Mouse (Mus musculus) lung, embryonic 15.5 days (tissue): ENCODE results near the gene Il22ra2. TPM values are rescaled to one million over a fixed set of nuclear protein-coding genes. Genes with fewer than 3 reads are reported as not detected.

Source experiments
- ATAC-seq: fragments of 200-750 bp; cut with Nextera tagmentation; 2 replicates; pipeline ENCODE4 v1.8.0; 2017; ENCODE audit warnings: moderate number of reproducible peaks, borderline replicate concordance; ENCODE audit not compliant: low FRiP score, low TSS enrichment; ENCODE audit errors: extremely low read depth
- H3K27ac ChIP-seq: fragments of 300-500 bp; sonication (generic); 2 replicates; pipeline ENCODE4 v1.5.1; 2015; ENCODE audit warnings: moderate library complexity, mild to moderate bottlenecking, inconsistent platforms
- H3K27me3 ChIP-seq: fragments of 300-500 bp; sonication (generic); 2 replicates; pipeline ENCODE4 v1.6.1; 2015; ENCODE audit warnings: inconsistent platforms
- H3K36me3 ChIP-seq: fragments of 300-500 bp; sonication (generic); 2 replicates; pipeline ENCODE4 v1.6.1; 2015; ENCODE audit warnings: inconsistent platforms
- H3K4me1 ChIP-seq: fragments of 300-500 bp; sonication (generic); 2 replicates; pipeline ENCODE4 v1.6.1; 2015; ENCODE audit warnings: inconsistent platforms
- H3K4me2 ChIP-seq: fragments of 300-500 bp; sonication (generic); 2 replicates; pipeline ENCODE4 v1.6.1; 2015; ENCODE audit warnings: inconsistent platforms, mild to moderate bottlenecking, moderate library complexity
- H3K4me3 ChIP-seq: fragments of 300-500 bp; sonication (generic); 2 replicates; pipeline ENCODE4 v1.5.1; 2015; ENCODE audit warnings: mild to moderate bottlenecking, inconsistent platforms
- H3K9ac ChIP-seq: fragments of 300-500 bp; sonication (generic); 2 replicates; pipeline ENCODE4 v1.6.1; 2015; ENCODE audit warnings: inconsistent platforms
- H3K9me3 ChIP-seq: fragments of 300-500 bp; sonication (generic); 2 replicates; pipeline ENCODE4 v1.6.1; 2016; ENCODE audit warnings: inconsistent platforms
- WGBS: fragments of 180-500 bp; shearing (Covaris S2); methylation state at CpG from one replicate; pipeline ENCODE4 v1.1.7; 2015; 5-methylcytosine and 5-hydroxymethylcytosine counted together
- polyA plus RNA-seq: library from polyadenylated mRNA; unstranded; fragments of >200 nt; fragmentation: Nextera tagmentation; extraction: Ambion mirVana; gene quantifications from 2 replicates; pipeline ENCODE4 v1.2.1, GENCODE M21; 2015

The Il22ra2 gene
- polyA plus RNA-seq, 1 experiment from 2014 or later = 0.15 TPM

DNA sequence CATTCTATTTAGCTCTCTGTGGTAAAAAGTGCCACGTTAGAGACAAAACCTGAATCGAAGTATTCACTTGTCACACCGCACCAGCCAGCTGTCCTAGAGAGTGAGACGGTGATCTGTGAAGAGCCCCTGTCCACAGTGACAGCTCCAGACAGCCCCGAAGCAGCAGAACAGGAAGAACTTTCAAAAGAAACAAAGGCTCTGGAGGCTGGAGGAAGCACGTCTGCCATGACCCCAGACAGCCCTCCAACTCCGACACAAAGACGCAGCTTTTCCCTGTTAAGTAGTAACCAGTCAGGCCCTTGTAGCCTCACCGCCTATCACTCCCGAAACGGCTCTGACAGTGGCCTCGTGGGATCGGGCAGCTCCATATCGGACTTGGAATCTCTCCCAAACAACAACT lies 12.7 kb upstream of the Il22ra2 start:
- peaks cover 49% of the 10 kb centered on the region for H3K36me3 ChIP-seq

DNA sequence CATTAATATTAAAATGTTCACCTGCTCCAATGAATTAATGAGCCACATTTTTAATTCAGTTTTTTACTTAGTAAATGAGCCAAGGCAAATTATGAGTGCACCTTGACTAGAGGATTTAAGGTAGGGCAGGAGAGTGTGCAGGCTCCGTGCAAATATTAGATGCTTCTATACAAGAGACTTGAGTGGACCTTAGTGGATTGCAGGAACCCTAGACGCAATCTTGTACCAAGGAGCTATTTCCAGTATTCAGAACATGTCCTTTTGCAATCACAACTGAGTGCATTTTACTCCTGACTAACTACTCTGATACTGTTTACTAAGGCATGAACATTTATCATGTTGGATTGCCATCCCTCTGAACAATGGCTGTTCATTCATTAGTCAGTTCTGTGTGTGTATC lies 10.2 kb upstream of the Il22ra2 start:
- Histone ChIP-seq H3K4me2 (no peak overlapping the region), H3K27ac (peak overlapping the region; percentile 29; the same call in 1 of the 2 replicates), H3K9me3 (no peaks in the 10 kb centered on the region), H3K9ac (no peak overlapping the region), H3K4me1 (peaks cover 15% of the 10 kb centered on the region), H3K4me3 (no peak overlapping the region), H3K27me3 (no peaks in the 10 kb centered on the region), H3K36me3 (peaks cover 24% of the 10 kb centered on the region)
- 25% methylated on average over 2 of the region's 2 CpGs for WGBS
- ATAC-seq = no peak

More for the DNA sequence above, 12.7 kb upstream of the Il22ra2 start:
- H3K9ac ChIP-seq = no peak overlapping the region
- WGBS = 46% methylated on average over 14 of the region's 14 CpGs
- H3K27me3 ChIP-seq = no peaks in the 10 kb centered on the region
- H3K4me2 ChIP-seq = no peak overlapping the region
- H3K4me3 ChIP-seq = no peak overlapping the region
- H3K9me3 ChIP-seq = no peaks in the 10 kb centered on the region
- H3K4me1 ChIP-seq = peaks cover 15% of the 10 kb centered on the region
- ATAC-seq = no peak
- no peak overlapping the region for H3K27ac ChIP-seq

DNA sequence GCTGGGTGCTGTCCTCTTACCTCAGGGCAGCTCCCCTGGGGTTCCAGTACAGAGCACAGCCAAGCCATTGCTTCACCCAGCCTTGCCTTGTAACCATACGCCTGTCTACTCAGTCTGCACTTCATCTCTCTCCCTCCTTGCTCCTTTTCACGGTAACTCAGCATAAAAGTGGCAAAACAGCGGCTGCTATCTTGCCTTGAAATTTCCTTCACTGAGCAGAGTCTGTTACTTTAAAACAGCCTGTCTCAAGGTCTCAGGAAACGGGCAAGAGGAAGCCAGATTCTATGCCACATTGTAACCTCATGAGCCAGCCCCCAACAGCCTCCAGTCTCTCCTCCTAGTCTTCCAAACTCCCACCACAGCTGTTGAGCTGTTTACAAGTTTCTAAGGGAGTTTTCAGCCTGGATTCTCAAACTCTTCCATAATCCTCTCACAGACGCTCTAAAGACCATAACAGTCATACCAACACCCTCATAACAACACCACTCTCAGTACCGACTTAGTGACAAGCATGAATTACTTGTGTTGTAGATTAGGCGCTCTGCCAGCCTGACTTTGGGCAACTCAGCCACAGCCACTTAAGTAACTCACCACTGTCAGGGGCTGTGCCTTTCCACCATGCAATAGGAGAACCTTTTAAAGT lies 8.6 kb upstream of the Il22ra2 start:
- no peaks in the 10 kb centered on the region for H3K9me3 ChIP-seq
- H3K4me3 ChIP-seq = no peak overlapping the region
- H3K4me2 ChIP-seq = no peak overlapping the region
- peak overlapping the region; percentile 87 for H3K27ac ChIP-seq
- no peak overlapping the region for H3K9ac ChIP-seq
- peaks cover 15% of the 10 kb centered on the region for H3K4me1 ChIP-seq
- peak; percentile 52; the same call in 1 of the 2 replicates for ATAC-seq
- 16% methylated on average over 7 of the region's 7 CpGs for WGBS
- H3K36me3 ChIP-seq = peaks cover 10% of the 10 kb centered on the region
- H3K27me3 ChIP-seq = no peaks in the 10 kb centered on the region

DNA sequence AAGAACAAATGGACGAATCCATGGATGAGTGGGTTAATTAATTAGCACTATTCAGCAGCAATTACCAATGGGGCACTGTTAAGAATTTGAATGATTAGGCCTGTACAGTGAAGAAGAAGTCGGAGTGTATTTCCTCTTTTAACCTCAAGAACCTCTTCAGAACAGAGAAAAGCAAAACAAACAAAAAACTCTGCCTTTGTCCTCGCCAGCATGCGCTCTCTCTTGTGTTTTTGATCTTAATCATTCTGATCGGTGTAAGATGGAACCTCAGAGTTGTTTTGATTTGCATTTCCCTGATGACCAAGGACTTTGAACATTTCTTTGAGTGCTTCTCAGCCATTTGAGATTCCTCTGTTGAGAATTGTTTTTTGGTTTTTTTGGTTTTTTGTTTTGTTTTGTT lies 2.1 kb upstream of the Il22ra2 start:
- Histone ChIP-seq H3K4me2 (no peak overlapping the region), H3K9me3 (no peaks in the 10 kb centered on the region), H3K4me3 (no peak overlapping the region), H3K27ac (no peak overlapping the region), H3K4me1 (no peaks in the 10 kb centered on the region), H3K36me3 (no peaks in the 10 kb centered on the region), H3K27me3 (no peaks in the 10 kb centered on the region), H3K9ac (no peak overlapping the region)
- 55% methylated on average over 5 of the region's 5 CpGs for WGBS
- no peak for ATAC-seq

DNA sequence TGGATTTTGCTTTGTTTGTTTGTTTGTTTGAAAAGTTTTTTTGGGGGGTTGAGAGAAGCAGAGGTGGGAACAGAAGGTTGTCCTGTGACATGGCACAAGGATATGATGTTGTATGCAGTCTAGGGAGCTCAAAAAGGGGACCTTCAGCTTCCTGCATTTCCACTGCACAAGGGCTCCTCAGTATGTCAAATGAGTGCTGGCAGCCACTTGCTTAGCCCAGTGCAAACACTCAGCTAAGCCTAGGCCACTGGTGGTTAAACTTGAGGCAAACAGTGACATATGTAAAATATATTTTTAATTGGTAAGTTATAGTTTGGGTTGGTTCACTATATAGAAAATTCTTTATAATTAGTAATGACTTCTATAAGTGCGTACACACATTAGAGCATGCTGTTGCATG lies 2.8 kb downstream of the Il22ra2 start:
- H3K4me1 ChIP-seq = no peaks in the 10 kb centered on the region
- H3K4me2 ChIP-seq = no peak overlapping the region
- no peak for ATAC-seq
- no peak overlapping the region for H3K9ac ChIP-seq
- no peak overlapping the region for H3K4me3 ChIP-seq
- H3K36me3 ChIP-seq = no peaks in the 10 kb centered on the region
- H3K27me3 ChIP-seq = no peaks in the 10 kb centered on the region
- H3K27ac ChIP-seq = no peak overlapping the region
- WGBS = 68% methylated on average over 1 of the region's 1 CpGs
- no peaks in the 10 kb centered on the region for H3K9me3 ChIP-seq

DNA sequence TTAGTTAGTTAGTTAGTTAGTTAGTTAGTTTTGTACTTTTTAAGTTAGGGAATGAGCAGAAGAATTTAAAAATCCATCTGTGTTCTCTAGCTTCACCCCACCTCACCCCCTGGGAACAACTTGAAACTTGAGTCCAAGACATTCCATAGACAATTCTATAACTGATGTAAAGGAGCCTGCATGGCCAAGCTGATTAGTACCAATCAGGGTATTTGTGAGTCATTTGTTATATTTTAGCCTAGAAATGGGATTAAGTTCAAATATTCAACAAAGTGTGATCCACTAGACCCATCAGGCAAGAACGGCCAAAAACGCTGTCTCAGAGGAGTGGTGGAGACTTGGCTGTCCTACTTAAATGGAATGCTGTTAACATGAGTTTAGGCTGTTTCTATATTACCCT lies 5.5 kb downstream of the Il22ra2 start:
- Histone ChIP-seq H3K27ac (no peak overlapping the region), H3K4me1 (no peaks in the 10 kb centered on the region), H3K9ac (no peak overlapping the region), H3K9me3 (no peaks in the 10 kb centered on the region), H3K4me3 (no peak overlapping the region), H3K36me3 (no peaks in the 10 kb centered on the region), H3K4me2 (no peak overlapping the region), H3K27me3 (no peaks in the 10 kb centered on the region)
- no peak for ATAC-seq
- WGBS = 78% methylated on average over 2 of the region's 2 CpGs

DNA sequence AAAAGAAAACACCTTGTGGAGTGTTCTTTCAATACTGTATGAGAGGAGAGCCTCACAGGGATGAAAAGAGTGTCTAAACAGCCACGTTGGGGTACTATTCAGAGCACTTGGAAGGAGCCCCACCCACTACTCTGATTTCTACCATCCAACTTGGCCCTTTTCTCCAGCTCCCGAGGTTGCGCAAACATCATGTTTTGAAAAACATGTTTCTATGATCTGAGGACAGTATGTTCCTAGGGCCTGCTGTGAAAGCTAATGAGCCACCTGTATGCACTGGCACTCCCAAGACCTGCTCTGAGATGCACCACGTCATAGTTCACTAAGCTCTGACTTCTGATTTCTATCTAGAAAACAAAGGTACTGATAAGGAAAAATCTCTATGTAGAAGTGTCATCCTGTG lies 6.0 kb downstream of the Il22ra2 start:
- Histone ChIP-seq H3K27ac (no peak overlapping the region), H3K27me3 (no peaks in the 10 kb centered on the region), H3K4me3 (no peak overlapping the region), H3K9ac (no peak overlapping the region), H3K4me2 (no peak overlapping the region), H3K9me3 (no peaks in the 10 kb centered on the region), H3K4me1 (no peaks in the 10 kb centered on the region), H3K36me3 (no peaks in the 10 kb centered on the region)
- no peak for ATAC-seq
- WGBS = 73% methylated on average over 4 of the region's 4 CpGs

DNA sequence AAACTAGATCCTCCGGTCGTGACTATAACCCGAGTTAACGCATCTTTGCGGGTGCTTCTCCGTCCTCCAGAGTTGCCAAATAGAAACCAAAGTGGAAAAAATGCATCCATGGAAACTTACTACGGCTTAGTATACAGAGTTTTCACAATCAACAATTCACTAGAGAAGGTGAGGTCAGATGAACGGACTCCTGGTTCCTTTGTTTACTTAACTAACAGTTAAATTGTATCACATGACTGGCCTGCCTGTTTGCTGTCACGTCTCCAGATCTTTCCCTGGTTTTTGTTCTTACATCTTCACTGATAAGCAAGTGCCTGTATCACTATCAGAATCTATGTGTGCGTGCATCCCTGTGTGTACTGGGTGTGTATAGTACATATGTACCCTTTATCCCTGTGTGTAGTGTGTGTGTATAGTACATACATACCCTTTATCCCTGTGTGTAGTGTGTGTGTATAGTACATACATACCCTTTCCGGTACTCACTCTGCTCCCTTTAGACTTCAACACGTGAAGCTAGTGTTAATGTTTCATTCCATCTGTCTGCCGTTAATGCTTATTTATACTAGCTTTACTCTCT lies 9.9 kb downstream of the Il22ra2 start:
- WGBS = 38% methylated on average over 13 of the region's 13 CpGs
- no peak overlapping the region for H3K9ac ChIP-seq

DNA sequence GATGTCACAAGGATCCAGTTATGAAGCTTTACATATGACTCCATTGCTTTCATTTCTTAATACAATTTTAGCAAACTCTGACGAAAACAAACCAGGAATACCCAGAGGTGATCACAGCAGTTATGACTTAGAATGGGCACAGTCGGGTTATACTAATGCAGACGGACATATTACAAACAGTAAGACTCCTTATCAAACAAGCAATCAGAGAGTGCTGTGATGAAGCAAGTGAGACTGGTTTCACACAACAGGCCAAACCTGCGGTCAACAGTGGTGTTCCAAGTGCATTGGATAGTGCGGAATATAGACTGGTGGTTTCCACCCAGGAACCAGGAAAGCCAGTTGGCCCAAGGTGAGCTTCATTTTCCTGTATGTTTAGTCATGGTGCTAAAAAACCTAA lies 17.1 kb downstream of the Il22ra2 start:
- Histone ChIP-seq H3K36me3 (no peaks in the 10 kb centered on the region), H3K27ac (no peak overlapping the region), H3K4me1 (no peaks in the 10 kb centered on the region), H3K9ac (no peak overlapping the region), H3K4me3 (no peak overlapping the region), H3K9me3 (no peaks in the 10 kb centered on the region), H3K4me2 (no peak overlapping the region), H3K27me3 (no peaks in the 10 kb centered on the region)
- ATAC-seq = no peak
- 81% methylated on average over 5 of the region's 5 CpGs for WGBS

More for the DNA sequence above, 9.9 kb downstream of the Il22ra2 start:
- H3K27ac ChIP-seq = no peak overlapping the region
- no peak overlapping the region for H3K4me3 ChIP-seq
- ATAC-seq = no peak
- H3K36me3 ChIP-seq = no peaks in the 10 kb centered on the region
- no peak overlapping the region for H3K4me2 ChIP-seq
- no peaks in the 10 kb centered on the region for H3K27me3 ChIP-seq
- H3K4me1 ChIP-seq = no peaks in the 10 kb centered on the region
- no peaks in the 10 kb centered on the region for H3K9me3 ChIP-seq

DNA sequence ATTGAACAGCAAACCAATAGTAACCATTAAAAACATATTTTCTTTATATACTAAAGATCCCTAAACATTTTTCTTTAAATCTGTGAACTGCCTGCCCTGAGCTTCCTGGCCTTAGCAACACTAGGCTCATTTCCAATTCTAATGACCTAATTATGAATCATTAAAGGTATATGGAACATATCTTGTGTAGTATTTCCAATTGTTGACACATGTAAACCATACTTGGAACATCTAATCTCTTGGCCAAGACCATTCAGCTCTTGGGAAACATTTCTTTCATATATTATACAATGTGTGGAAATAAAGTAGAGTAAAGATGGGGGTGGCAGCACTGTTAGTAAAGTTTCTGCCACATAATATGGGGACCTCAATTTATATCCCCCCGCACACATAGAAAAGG lies 17.8 kb downstream of the Il22ra2 start:
- no peaks in the 10 kb centered on the region for H3K4me1 ChIP-seq
- WGBS = 91% methylated on average over 1 of the region's 1 CpGs
- H3K9me3 ChIP-seq = no peaks in the 10 kb centered on the region

DNA sequence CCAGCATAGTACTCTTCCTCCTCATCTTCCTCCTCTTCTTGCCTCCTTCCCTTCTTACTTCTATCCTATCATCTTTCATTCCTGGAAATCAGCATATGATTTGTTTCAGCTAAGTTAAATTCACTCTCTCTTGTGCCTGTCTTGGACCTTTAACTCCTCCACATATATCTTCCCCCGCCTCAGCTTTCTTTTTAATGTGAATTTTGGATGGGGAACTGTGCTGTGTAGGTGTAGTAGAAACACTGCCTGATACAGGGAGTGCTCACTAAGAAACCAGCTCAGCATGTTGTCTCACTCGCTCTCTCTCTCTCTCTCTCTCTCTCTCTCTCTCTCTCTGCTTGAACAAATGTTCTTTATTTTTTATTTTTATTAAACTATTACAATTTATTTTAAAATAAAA lies 23.3 kb downstream of the Il22ra2 start:
- no peak overlapping the region for H3K4me3 ChIP-seq
- no peaks in the 10 kb centered on the region for H3K9me3 ChIP-seq
- ATAC-seq = no peak
- no peak overlapping the region for H3K27ac ChIP-seq
- no peak overlapping the region for H3K9ac ChIP-seq
- 77% methylated on average over 2 of the region's 2 CpGs for WGBS
- H3K4me2 ChIP-seq = no peak overlapping the region
- no peaks in the 10 kb centered on the region for H3K27me3 ChIP-seq
- H3K4me1 ChIP-seq = no peaks in the 10 kb centered on the region
- no peaks in the 10 kb centered on the region for H3K36me3 ChIP-seq

More for the DNA sequence above, 17.8 kb downstream of the Il22ra2 start:
- Histone ChIP-seq H3K36me3 (no peaks in the 10 kb centered on the region), H3K4me3 (no peak overlapping the region), H3K4me2 (no peak overlapping the region), H3K27me3 (no peaks in the 10 kb centered on the region), H3K9ac (no peak overlapping the region), H3K27ac (no peak overlapping the region)
- no peak for ATAC-seq

DNA sequence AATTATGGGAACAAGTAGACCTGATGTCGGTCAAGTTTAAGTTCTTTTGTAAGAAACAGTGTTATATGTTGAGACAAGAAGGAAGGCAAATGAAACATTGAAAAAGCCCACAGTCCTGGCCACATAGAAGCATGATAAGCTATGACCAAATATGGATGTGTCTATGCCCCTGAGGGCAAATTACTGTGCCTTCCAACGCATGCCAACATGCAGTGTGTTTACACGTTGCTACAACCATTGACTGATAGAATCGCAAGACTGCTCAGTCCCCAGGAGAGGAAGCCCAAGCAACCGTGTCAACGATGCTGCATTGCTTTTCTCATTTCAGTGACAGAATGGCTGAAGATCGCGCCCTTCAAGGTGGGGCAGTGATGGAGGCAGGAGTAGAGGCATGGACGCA lies 35.6 kb downstream of the Il22ra2 start:
- H3K4me3 ChIP-seq = no peak overlapping the region

More for the DNA sequence above, 35.6 kb downstream of the Il22ra2 start:
- H3K36me3 ChIP-seq = no peaks in the 10 kb centered on the region
- H3K9ac ChIP-seq = no peak overlapping the region
- no peaks in the 10 kb centered on the region for H3K4me1 ChIP-seq
- no peaks in the 10 kb centered on the region for H3K27me3 ChIP-seq
- WGBS = 78% methylated on average over 9 of the region's 9 CpGs
- no peaks in the 10 kb centered on the region for H3K9me3 ChIP-seq
- no peak for ATAC-seq
- no peak overlapping the region for H3K4me2 ChIP-seq
- no peak overlapping the region for H3K27ac ChIP-seq
